Mouse (Mus musculus): ENCODE measurements at regions not wholly inside any gene's neighbourhood (a gene's known extent, or its start where the extent isn't known, plus 50 kb on each side); places are given as distances from the start of the nearest gene placed in this dataset.

DNA sequence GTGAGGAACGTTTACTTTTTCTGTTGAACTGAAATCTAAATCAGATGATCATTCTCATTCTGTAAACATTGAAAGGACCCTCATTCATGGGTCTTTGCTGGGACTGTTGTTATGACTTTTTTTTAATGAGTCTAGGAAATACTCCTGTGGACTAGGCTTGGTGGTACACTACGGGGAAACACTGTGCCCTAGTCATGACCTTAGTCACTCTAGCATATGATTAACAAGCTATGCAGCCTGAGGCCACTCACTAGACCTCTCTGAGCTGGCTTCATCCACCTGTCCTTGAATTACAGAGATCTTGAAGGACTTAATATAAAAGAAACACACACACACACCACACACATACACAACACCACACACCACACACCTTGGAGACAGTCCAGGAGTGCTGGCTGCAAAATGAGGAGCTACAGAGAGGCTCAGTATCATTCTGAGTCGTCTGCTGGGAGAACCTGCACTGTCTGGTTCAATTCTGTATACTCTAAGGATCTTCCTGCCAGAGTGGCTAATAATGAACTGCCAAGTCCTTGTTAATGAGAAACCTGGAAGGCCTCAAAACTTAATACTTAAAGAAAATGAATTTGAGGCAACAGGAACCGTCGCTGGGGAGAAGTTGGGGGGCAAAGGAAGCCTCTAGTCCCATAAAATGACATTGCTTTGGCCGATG, 428.0 kb downstream of the Atp23 start:
- Histone ChIP-seq H3K36me3 (ENCODE audit: control insufficient read depth, insufficient read depth, low read length) (no peaks in the 10 kb centered on the region), H3K9me3 (replicated peaks; ENCODE audit: control insufficient read depth, low read length, poor library complexity, severe bottlenecking) (0 out of 2 replicates have a peak, but pooled peaks cover under 1% of the 10 kb centered on the region), H3K9ac (ENCODE audit: low read depth, low read length) (no peak overlapping the region), H3K4me2 (ENCODE audit: low read length) (no peak overlapping the region), H3K4me1 (ENCODE audit: control insufficient read depth, insufficient read depth, low read length) (no peaks in the 10 kb centered on the region), H3K4me3 (ENCODE audit: low read depth, low read length) (no peak overlapping the region), H3K27ac (ENCODE audit: low read length) (no peak overlapping the region), H3K27me3 (ENCODE audit: control insufficient read depth, insufficient read depth, low read depth, low read length) (no peaks in the 10 kb centered on the region)
- ATAC-seq = no peak
- WGBS = 78% methylated on average over 6 of the region's 6 CpGs

DNA sequence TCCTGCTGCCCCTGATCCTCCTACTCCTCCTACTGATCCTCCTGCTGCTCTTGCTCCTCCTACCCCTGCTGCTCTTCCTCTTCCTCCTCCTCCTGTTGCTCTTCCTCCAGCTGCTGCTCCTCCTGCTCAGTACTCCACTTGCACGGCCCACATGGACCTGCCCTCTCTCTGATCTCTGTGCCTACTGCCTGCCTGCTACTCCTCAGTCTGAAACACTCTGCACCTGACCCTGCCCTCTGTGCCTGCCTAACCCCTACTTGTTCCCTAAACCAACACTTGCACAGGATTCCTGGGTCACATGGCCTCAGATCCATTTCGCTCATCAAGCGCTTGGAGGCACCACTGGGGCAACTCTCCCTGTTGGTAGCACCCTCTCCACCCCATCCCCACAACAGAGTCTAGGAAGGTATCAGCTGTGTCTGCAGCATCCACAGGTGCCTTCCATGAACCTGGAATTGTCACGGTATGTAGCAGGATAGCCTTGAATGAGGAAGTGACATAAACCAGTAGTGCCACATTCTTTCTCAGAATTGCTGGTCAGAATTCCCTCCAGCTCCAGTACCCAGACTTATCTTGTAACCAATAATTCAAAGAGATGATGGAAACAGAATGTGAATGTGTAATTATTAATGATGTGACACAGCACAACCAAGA, 430.2 kb downstream of the Atp23 start:
- 66% methylated on average over 4 of the region's 4 CpGs for WGBS
- Histone ChIP-seq H3K4me2 (ENCODE audit: low read length) (no peak overlapping the region), H3K9ac (ENCODE audit: low read depth, low read length) (no peak overlapping the region), H3K27ac (ENCODE audit: low read length) (no peak overlapping the region), H3K9me3 (replicated peaks; ENCODE audit: control insufficient read depth, low read length, poor library complexity, severe bottlenecking) (peaks cover 5% of the 10 kb centered on the region; the same call in 1 of the 2 replicates), H3K27me3 (ENCODE audit: control insufficient read depth, insufficient read depth, low read depth, low read length) (no peaks in the 10 kb centered on the region), H3K4me1 (ENCODE audit: control insufficient read depth, insufficient read depth, low read length) (no peaks in the 10 kb centered on the region), H3K36me3 (ENCODE audit: control insufficient read depth, insufficient read depth, low read length) (no peaks in the 10 kb centered on the region), H3K4me3 (ENCODE audit: low read depth, low read length) (no peak overlapping the region)
- ATAC-seq = no peak

DNA sequence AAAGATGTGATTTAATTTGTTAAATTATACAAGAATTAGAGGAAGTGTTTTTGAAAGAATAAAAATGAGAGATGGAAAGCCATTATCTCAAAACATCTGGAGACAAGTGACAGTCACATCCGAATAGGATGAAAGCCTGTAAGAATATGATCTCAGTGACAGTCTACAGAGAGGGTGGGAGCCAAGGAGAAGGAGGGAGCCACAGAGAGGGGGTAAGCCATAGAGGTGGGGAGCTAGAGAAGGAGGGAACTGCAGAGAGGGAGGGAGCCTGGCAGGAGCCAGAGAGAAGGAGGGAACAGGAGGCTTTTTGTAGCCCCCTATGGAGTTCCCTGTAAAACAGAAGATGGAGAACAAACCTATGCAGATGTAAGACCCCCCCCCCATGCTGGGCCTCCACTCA, 438.4 kb downstream of the Atp23 start:
- H3K27ac ChIP-seq (ENCODE audit: low read length) = no peak overlapping the region
- H3K4me3 ChIP-seq (ENCODE audit: low read depth, low read length) = no peak overlapping the region
- WGBS = 88% methylated on average over 1 of the region's 1 CpGs
- H3K4me2 ChIP-seq (ENCODE audit: low read length) = no peak overlapping the region
- no peaks in the 10 kb centered on the region for H3K4me1 ChIP-seq (ENCODE audit: control insufficient read depth, insufficient read depth, low read length)
- no peak overlapping the region for H3K9ac ChIP-seq (ENCODE audit: low read depth, low read length)
- no peaks in the 10 kb centered on the region for H3K27me3 ChIP-seq (ENCODE audit: control insufficient read depth, insufficient read depth, low read depth, low read length)
- H3K9me3 ChIP-seq (replicated peaks; ENCODE audit: control insufficient read depth, low read length, poor library complexity, severe bottlenecking) = peaks cover under 1% of the 10 kb centered on the region; the same call in 1 of the 2 replicates
- no peaks in the 10 kb centered on the region for H3K36me3 ChIP-seq (ENCODE audit: control insufficient read depth, insufficient read depth, low read length)
- no peak for ATAC-seq

DNA sequence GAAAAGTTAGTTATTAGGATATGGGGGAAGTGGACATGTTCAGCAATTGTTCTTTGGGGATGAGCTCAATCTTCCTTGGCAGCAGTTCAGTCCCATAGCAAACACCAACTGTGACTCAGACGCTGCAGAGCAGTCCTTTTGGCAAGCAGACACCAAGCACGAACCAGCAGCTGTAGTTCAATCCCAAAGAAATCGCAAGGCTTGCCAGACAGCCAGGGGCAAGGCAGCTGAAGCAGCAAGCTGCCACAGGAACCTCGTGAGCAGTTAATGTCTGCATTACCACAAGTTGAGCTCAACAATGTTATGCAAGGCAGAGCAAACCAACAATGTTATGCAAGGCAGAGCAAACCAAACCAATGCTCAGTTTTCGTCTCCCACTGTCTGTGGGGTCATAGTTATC, 442.6 kb downstream of the Atp23 start:
- Histone ChIP-seq H3K9me3 (replicated peaks; ENCODE audit: control insufficient read depth, low read length, poor library complexity, severe bottlenecking) (no peaks in the 10 kb centered on the region; the same call in 1 of the 2 replicates), H3K4me3 (ENCODE audit: low read depth, low read length) (no peak overlapping the region), H3K27me3 (ENCODE audit: control insufficient read depth, insufficient read depth, low read depth, low read length) (no peaks in the 10 kb centered on the region), H3K4me2 (ENCODE audit: low read length) (no peak overlapping the region), H3K9ac (ENCODE audit: low read depth, low read length) (no peak overlapping the region), H3K4me1 (ENCODE audit: control insufficient read depth, insufficient read depth, low read length) (no peaks in the 10 kb centered on the region), H3K36me3 (ENCODE audit: control insufficient read depth, insufficient read depth, low read length) (no peaks in the 10 kb centered on the region), H3K27ac (ENCODE audit: low read length) (no peak overlapping the region)
- 89% methylated on average over 5 of the region's 5 CpGs for WGBS
- no peak for ATAC-seq

DNA sequence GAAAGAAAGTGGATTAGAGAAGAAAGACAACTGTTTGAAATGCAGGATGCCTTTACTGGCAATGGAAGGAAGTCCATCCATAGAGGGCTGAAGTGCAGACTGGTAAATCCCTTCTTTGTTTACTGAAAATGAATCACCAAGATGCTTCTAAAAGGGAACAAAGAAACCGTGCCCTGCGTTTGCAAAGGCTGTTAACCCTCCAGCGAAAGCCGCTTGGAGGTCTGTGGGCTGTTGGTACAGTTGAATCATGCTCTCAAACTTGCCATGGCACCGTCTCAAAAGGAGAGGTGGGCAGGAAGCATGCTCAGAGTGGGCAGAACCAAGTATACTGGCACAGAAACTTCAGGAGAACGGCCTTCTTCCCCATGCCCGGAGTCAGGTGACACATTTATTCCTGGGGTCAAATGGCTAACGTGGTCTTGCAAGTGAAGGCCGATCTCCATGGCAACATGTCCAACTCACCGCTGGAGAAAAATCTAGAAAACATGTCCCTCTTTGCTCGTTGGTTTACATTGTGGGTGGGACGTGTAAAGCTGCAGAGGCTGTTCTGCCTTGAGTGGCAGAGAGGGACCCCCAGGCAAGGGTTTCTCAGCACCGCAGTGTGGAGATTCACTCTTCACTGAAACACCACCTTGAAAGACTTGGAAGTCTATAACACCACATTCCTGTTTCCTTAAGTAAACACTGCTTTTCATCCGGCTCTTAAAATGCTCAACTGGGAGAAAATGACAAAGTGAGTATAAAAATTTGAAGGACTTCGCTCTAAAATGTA, 448.2 kb downstream of the Atp23 start:
- no peak overlapping the region for H3K4me2 ChIP-seq (ENCODE audit: low read length)
- H3K4me3 ChIP-seq (ENCODE audit: low read depth, low read length) = no peak overlapping the region
- H3K27me3 ChIP-seq (ENCODE audit: control insufficient read depth, insufficient read depth, low read depth, low read length) = no peaks in the 10 kb centered on the region
- WGBS = 38% methylated on average over 15 of the region's 15 CpGs
- H3K9ac ChIP-seq (ENCODE audit: low read depth, low read length) = no peak overlapping the region
- peaks cover 3% of the 10 kb centered on the region; the same call in 1 of the 2 replicates for H3K4me1 ChIP-seq (ENCODE audit: control insufficient read depth, insufficient read depth, low read length)
- no peaks in the 10 kb centered on the region for H3K36me3 ChIP-seq (ENCODE audit: control insufficient read depth, insufficient read depth, low read length)
- H3K9me3 ChIP-seq (replicated peaks; ENCODE audit: control insufficient read depth, low read length, poor library complexity, severe bottlenecking) = no peaks in the 10 kb centered on the region; the same call in 1 of the 2 replicates
- H3K27ac ChIP-seq (ENCODE audit: low read length) = no peak overlapping the region
- peak; percentile 51; the same call in 1 of the 2 replicates for ATAC-seq

DNA sequence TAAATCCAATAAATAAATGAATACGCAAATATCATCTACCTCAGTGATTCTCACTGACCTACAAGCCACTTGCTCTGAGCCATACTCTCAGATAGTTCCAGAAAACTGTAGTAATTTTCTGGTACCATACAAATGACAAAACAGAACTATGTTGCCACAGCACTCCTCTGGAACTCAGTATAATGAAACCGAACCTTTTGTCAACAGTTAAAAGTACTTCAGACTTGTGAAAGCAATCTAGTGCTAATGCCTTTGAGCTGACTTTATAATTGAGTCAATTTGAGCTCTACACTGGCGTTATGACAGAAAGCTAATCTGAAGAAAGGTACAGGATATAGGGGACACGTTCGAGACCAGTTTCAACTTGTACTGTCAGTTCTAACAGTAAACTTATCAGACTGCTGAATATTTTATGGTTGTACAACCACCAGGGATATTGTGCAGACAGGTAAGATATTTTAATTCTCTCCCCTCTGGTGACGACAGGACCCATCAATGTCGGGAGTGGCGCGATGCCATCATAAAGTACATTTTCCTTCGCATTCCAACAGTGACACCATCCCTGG, 449.0 kb downstream of the Atp23 start:
- ATAC-seq = no peak
- WGBS = 61% methylated on average over 10 of the region's 10 CpGs
- Histone ChIP-seq H3K4me1 (ENCODE audit: control insufficient read depth, insufficient read depth, low read length) (peaks cover 3% of the 10 kb centered on the region; the same call in 1 of the 2 replicates), H3K36me3 (ENCODE audit: control insufficient read depth, insufficient read depth, low read length) (no peaks in the 10 kb centered on the region), H3K4me2 (ENCODE audit: low read length) (no peak overlapping the region), H3K4me3 (ENCODE audit: low read depth, low read length) (no peak overlapping the region), H3K9me3 (replicated peaks; ENCODE audit: control insufficient read depth, low read length, poor library complexity, severe bottlenecking) (no peaks in the 10 kb centered on the region; the same call in 1 of the 2 replicates), H3K9ac (ENCODE audit: low read depth, low read length) (no peak overlapping the region), H3K27me3 (ENCODE audit: control insufficient read depth, insufficient read depth, low read depth, low read length) (no peaks in the 10 kb centered on the region), H3K27ac (ENCODE audit: low read length) (no peak overlapping the region)

DNA sequence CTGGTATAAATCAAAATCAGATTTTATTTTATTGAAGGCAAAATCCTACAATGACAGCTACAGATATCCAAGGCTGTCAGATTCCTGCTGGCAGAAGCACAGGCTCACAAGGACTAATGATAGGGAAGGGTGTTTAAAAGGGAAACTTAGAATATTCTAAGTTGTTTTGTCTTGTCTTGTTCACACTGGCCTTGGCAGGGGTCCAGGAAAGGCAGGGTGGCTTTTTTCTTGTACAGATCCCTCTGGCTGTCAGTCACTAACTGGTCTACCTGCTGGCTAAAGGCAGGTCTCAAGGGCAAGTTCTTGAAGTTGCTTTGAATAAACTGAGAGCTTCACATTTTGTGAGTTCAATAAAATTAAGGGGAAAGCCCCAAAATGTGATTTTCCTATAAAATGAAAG, 465.3 kb downstream of the Lrig3 start:
- H3K9ac ChIP-seq (ENCODE audit: low read depth, low read length) = no peak overlapping the region
- no peak overlapping the region for H3K4me2 ChIP-seq (ENCODE audit: low read length)
- no peaks in the 10 kb centered on the region for H3K4me1 ChIP-seq (ENCODE audit: control insufficient read depth, insufficient read depth, low read length)
- no peaks in the 10 kb centered on the region for H3K36me3 ChIP-seq (ENCODE audit: control insufficient read depth, insufficient read depth, low read length)
- H3K4me3 ChIP-seq (ENCODE audit: low read depth, low read length) = no peak overlapping the region
- no peaks in the 10 kb centered on the region for H3K27me3 ChIP-seq (ENCODE audit: control insufficient read depth, insufficient read depth, low read depth, low read length)
- no peak overlapping the region for H3K27ac ChIP-seq (ENCODE audit: low read length)
- no peak for ATAC-seq
- no peaks in the 10 kb centered on the region for H3K9me3 ChIP-seq (replicated peaks; ENCODE audit: control insufficient read depth, low read length, poor library complexity, severe bottlenecking)

DNA sequence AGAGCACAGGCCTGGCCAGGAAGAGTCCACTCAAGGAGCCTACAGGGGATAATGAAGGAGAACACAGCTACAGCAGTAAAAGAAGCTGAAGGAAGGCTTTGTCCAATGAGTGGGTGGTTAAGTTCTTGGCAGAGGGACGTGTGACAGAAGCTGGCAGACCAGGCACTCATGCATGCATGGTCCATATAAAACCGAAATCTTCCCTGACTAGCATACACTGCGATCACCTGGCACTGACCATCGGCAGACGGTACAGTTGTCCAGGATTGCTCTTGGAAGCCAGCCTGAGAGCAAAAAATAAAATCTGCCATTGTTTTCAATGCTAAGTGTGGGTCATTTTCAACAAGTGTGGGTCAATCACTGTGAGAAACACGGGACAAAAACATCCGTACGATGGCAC, 464.4 kb downstream of the Lrig3 start:
- no peak for ATAC-seq

More for the DNA sequence above, 464.4 kb downstream of the Lrig3 start:
- 87% methylated on average over 8 of the region's 8 CpGs for WGBS
- Histone ChIP-seq H3K4me3 (ENCODE audit: low read depth, low read length) (no peak overlapping the region), H3K27me3 (ENCODE audit: control insufficient read depth, insufficient read depth, low read depth, low read length) (no peaks in the 10 kb centered on the region), H3K9ac (ENCODE audit: low read depth, low read length) (no peak overlapping the region), H3K36me3 (ENCODE audit: control insufficient read depth, insufficient read depth, low read length) (no peaks in the 10 kb centered on the region), H3K9me3 (replicated peaks; ENCODE audit: control insufficient read depth, low read length, poor library complexity, severe bottlenecking) (no peaks in the 10 kb centered on the region), H3K27ac (ENCODE audit: low read length) (no peak overlapping the region), H3K4me2 (ENCODE audit: low read length) (no peak overlapping the region), H3K4me1 (ENCODE audit: control insufficient read depth, insufficient read depth, low read length) (no peaks in the 10 kb centered on the region)
